Comparison of ENCODE assay signal across 8 mouse cellular contexts in the genomic region with DNA sequence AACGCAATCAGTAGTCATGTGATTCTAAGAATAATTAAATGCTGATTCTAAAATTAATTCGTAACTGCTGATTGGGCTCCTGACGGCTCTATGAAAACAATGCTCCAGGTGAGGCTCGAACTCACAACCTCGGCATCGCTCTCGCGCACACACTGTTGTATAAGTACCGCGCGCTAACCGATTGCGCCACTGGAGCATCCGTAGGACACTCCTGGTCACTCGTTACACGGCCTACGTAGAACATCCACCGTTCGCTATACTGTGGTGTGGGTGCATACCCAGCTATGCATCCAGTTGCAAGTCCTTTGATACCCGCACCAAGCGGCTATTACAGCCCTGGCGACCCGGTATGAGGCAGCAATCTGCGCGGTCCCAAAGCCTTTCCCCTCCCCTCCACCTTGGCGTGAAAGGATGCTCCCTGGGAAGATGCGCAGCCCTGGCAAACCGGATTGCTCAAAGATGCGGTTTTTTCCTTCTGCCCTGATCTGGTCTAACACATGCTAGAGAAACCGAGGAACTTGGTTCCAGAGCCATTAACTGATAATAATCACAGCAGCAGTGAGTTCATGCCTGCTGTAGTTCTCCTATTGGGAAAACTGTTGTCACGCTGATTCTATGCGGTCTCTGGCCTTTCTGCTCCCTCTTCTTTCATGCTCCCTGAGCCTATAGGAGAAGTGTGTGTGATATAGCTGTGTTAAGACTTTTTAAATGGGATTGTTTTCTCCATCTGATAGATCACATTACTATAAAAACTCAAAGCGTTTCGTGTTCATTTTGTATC. TPM values are rescaled to one million over a fixed set of nuclear protein-coding genes. Genes with fewer than 3 reads are reported as not detected.
DNase-seq lines count a peak whose midpoint lies in the region; ATAC-seq lines count a peak whose summit lies in the region.

No protein-coding gene starts in this region.

- no peak overlapping the region for H3K27ac ChIP-seq in heart, embryonic 12.5 days (ENCODE audit: poor library complexity, severe bottlenecking)
- H3K27ac ChIP-seq in neural tube, embryonic 14.5 days (ENCODE audit: low read depth, low read length), result no peak overlapping the region

- intact Hi-C loops in left cerebral cortex, postnatal 4 days (cut with DNase I), result no loop called here

- H3K27me3 ChIP-seq in heart, embryonic 12.5 days (replicated peaks), result no peaks in the 10 kb centered on the region
- no peaks in the 10 kb centered on the region for H3K27me3 ChIP-seq in neural tube, embryonic 14.5 days (ENCODE audit: control insufficient read depth, insufficient read depth, low read length)

- no peak overlapping the region for H3K9ac ChIP-seq in heart, embryonic 12.5 days
- H3K9ac ChIP-seq in neural tube, embryonic 14.5 days (replicated peaks; ENCODE audit: low read depth, low read length), result peak overlapping the region; percentile 43

- 2% methylated on average over 34 of the region's 34 CpGs for WGBS in heart, embryonic 12.5 days
- WGBS in neural tube, embryonic 14.5 days, result 2% methylated on average over 34 of the region's 34 CpGs

- peak overlapping the region; percentile 46 for H3K4me3 ChIP-seq in heart, embryonic 12.5 days
- H3K4me3 ChIP-seq in neural tube, embryonic 14.5 days (ENCODE audit: low read depth, low read length), result peak overlapping the region; percentile 24

- DNase-seq in heart, adult 8-10 months (ENCODE audit: low spot score), result no peak
- DNase-seq in brain, adult 2 months (ENCODE audit: low read depth, low spot score), result peak; percentile 79
- DNase-seq in frontal cortex, postnatal 25 days (ENCODE audit: low spot score in 2 of 2), result peak; percentile 68
- peak; percentile 34 for DNase-seq in left cerebral cortex, postnatal 4 days
- no peak for DNase-seq in B cell, adult 2 months
- DNase-seq in spleen, postnatal 4 days (ENCODE audit: low spot score in 2 of 2), result no peak

- H3K4me1 ChIP-seq in heart, embryonic 12.5 days (replicated peaks), result peaks cover 5% of the 10 kb centered on the region; the same call in 1 of the 2 replicates
- H3K4me1 ChIP-seq in neural tube, embryonic 14.5 days (ENCODE audit: control insufficient read depth, insufficient read depth, low read length), result no peaks in the 10 kb centered on the region

- no peaks in the 10 kb centered on the region for H3K9me3 ChIP-seq in heart, embryonic 12.5 days (replicated peaks)
- H3K9me3 ChIP-seq in neural tube, embryonic 14.5 days (ENCODE audit: control insufficient read depth, low read length), result no peaks in the 10 kb centered on the region

- peak overlapping the region; percentile 61 for H3K4me2 ChIP-seq in heart, embryonic 12.5 days
- H3K4me2 ChIP-seq in neural tube, embryonic 14.5 days (ENCODE audit: low read depth, low read length), result peak overlapping the region; percentile 42

- ATAC-seq in heart, embryonic 12.5 days (ENCODE audit: insufficient number of reproducible peaks, low FRiP score), result peak; percentile 53; the same call in 1 of the 2 replicates
- ATAC-seq in neural tube, embryonic 14.5 days (ENCODE audit: low read depth), result peak; percentile 98

- H3K36me3 ChIP-seq in heart, embryonic 12.5 days, result no peaks in the 10 kb centered on the region
- no peaks in the 10 kb centered on the region for H3K36me3 ChIP-seq in neural tube, embryonic 14.5 days (ENCODE audit: control insufficient read depth, insufficient read depth, low read length)

RNA-seq across cellular contexts. Expression of a gene that starts 23.6 kb away (rescaled TPM):
- polyA plus RNA-seq in heart, embryonic 12.5 days (2016; fragmentation: Nextera tagmentation; extraction: Ambion mirVana), result not detected in 2 replicates
- not detected for total RNA-seq in heart, adult 8-10 months (2022)
- total RNA-seq in left cerebral cortex, postnatal 4 days (2021), result not detected
- polyA plus RNA-seq in neural tube, embryonic 14.5 days (2014; fragmentation: Nextera tagmentation; extraction: Ambion mirVana), result not detected in 2 replicates

RNA-seq across cellular contexts. Expression of a gene that starts 34.8 kb away (rescaled TPM):
- polyA plus RNA-seq in heart, embryonic 12.5 days (2016; fragmentation: Nextera tagmentation; extraction: Ambion mirVana), result not detected in 2 replicates
- not detected for total RNA-seq in heart, adult 8-10 months (2022)
- not detected for total RNA-seq in left cerebral cortex, postnatal 4 days (2021)
- polyA plus RNA-seq in neural tube, embryonic 14.5 days (2014; fragmentation: Nextera tagmentation; extraction: Ambion mirVana), result not detected in 2 replicates

RNA-seq across cellular contexts. Expression of a gene that starts 56.6 kb away (rescaled TPM):
- not detected in 2 replicates for polyA plus RNA-seq in heart, embryonic 12.5 days (2016; fragmentation: Nextera tagmentation; extraction: Ambion mirVana)
- total RNA-seq in heart, adult 8-10 months (2022), result not detected
- not detected for total RNA-seq in left cerebral cortex, postnatal 4 days (2021)
- polyA plus RNA-seq in neural tube, embryonic 14.5 days (2014; fragmentation: Nextera tagmentation; extraction: Ambion mirVana), result not detected in 2 replicates

Comparison
In these comparisons a context has a peak if more than half of its experiments do, and no peak if none do; other contexts are left out.
1. DNase-seq: peak in brain, adult 2 months (single experiment), frontal cortex, postnatal 25 days (2 of 2) and left cerebral cortex, postnatal 4 days (single experiment); none in heart, adult 8-10 months (single experiment), B cell, adult 2 months (0 of 2) and spleen, postnatal 4 days (0 of 2).